Mouse (Mus musculus) stomach, embryonic 14.5 days (tissue): ENCODE data around the gene Prox1. TPM values are rescaled to one million over a fixed set of nuclear protein-coding genes. Genes with fewer than 3 reads are reported as not detected.

Experiments used
- ATAC-seq: fragments of 200-750 bp; cut with Nextera tagmentation; 2 replicates; pipeline ENCODE4 v1.8.0; 2017; ENCODE audit warnings: low read depth, moderate TSS enrichment; ENCODE audit not compliant: insufficient number of reproducible peaks, insufficient read depth, low FRiP score
- H3K27ac ChIP-seq: fragments of 300-500 bp; sonication (generic); 2 replicates; pipeline ENCODE4 v1.5.1; 2014; ENCODE audit warnings: mild to moderate bottlenecking, low read length, moderate library complexity, mixed read lengths
- H3K27me3 ChIP-seq: fragments of 300-500 bp; sonication (generic); 2 replicates; pipeline ENCODE4 v1.6.1; 2014; ENCODE audit warnings: low read length, control low read depth, mixed read lengths; ENCODE audit not compliant: control insufficient read depth, insufficient read depth
- H3K36me3 ChIP-seq: fragments of 300-500 bp; sonication (generic); 2 replicates; pipeline ENCODE4 v1.6.1; 2014; ENCODE audit warnings: mild to moderate bottlenecking, control low read depth, low read length, moderate library complexity, mixed read lengths; ENCODE audit not compliant: control insufficient read depth, insufficient read depth
- H3K4me1 ChIP-seq: fragments of 300-500 bp; sonication (generic); 2 replicates; pipeline ENCODE4 v1.6.1; 2014; ENCODE audit warnings: low read length, control low read depth, mixed read lengths; ENCODE audit not compliant: control insufficient read depth, insufficient read depth
- H3K4me2 ChIP-seq: fragments of 300-500 bp; sonication (generic); replicated peaks from 2 replicates; pipeline ENCODE4 v1.6.1; 2014; ENCODE audit warnings: low read depth, low read length, control low read depth
- H3K4me3 ChIP-seq: fragments of 300-500 bp; sonication (generic); 2 replicates; pipeline ENCODE4 v1.5.1; 2014; ENCODE audit warnings: low read depth, low read length, control low read depth
- H3K9ac ChIP-seq: fragments of 300-500 bp; sonication (generic); replicated peaks from 2 replicates; pipeline ENCODE4 v1.6.1; 2014; ENCODE audit warnings: low read depth, mild to moderate bottlenecking, control low read depth, low read length, moderate library complexity, mixed read lengths
- H3K9me3 ChIP-seq: fragments of 300-500 bp; sonication (generic); 2 replicates; pipeline ENCODE4 v1.6.1; 2016; ENCODE audit warnings: low read depth, low read length, control low read depth; ENCODE audit not compliant: control insufficient read depth
- WGBS: fragments of 180-500 bp; shearing (Covaris S2); extraction: QIAGEN DNeasy Blood & Tissue Kit; methylation state at CpG from one replicate; pipeline ENCODE4 v1.1.7; 2014; 5-methylcytosine and 5-hydroxymethylcytosine counted together
- polyA plus RNA-seq: library from polyadenylated mRNA; unstranded; fragments of >200 nt; fragmentation: Nextera tagmentation; extraction: Ambion mirVana; gene quantifications from 2 replicates; pipeline ENCODE4 v1.2.1, GENCODE M21; 2014

Gene Prox1
- polyA plus RNA-seq, 1 experiment from 2014 or later, result 1.3 TPM

DNA sequence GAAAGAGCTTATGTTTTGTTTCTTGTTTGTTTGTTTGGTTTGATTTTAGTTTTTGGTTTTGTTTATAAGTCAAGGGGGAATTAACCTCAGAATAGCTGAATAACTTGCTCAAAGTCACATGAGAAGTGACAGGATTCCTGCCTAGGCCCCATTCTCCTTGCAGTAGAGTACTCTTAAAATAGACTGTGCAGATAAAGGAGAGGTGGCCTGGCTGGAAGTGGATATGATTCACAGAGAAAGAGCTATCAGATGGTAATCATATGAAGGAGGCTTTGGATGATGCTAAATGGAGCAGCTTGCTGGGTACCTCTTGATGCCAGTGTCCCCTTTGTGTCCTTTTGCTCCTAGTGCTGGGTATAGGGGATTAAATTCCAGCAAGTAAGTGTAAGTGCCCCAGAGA lies 26.1 kb downstream of the Prox1 start:
- no peak overlapping the region for H3K27ac ChIP-seq
- no peaks in the 10 kb centered on the region for H3K4me1 ChIP-seq
- no peak overlapping the region for H3K4me3 ChIP-seq
- H3K9me3 ChIP-seq, result no peaks in the 10 kb centered on the region
- no peak overlapping the region for H3K9ac ChIP-seq
- ATAC-seq, result no peak
- H3K4me2 ChIP-seq, result no peak overlapping the region
- no peaks in the 10 kb centered on the region for H3K27me3 ChIP-seq
- no peaks in the 10 kb centered on the region for H3K36me3 ChIP-seq

DNA sequence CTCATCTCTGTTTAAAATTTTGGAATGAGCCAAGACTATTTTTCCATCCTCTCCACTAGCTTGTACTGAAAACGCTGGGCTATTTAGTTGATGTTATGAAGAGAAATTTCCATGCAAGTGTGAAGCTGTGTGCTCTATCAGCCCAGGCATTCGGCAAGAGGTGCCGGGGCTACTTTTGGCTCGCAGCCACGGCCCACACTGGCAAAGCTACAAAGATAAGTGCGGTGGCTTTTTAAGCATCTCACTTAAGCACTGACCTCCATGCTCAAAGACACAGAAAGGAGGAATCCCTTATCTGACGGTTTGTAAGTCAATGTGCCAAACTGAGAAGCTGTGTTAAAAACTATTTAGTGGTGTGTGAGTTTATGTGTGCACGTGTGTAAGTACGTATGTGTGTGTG lies 26.9 kb downstream of the Prox1 start:
- 81% methylated on average over 9 of the region's 9 CpGs for WGBS

DNA sequence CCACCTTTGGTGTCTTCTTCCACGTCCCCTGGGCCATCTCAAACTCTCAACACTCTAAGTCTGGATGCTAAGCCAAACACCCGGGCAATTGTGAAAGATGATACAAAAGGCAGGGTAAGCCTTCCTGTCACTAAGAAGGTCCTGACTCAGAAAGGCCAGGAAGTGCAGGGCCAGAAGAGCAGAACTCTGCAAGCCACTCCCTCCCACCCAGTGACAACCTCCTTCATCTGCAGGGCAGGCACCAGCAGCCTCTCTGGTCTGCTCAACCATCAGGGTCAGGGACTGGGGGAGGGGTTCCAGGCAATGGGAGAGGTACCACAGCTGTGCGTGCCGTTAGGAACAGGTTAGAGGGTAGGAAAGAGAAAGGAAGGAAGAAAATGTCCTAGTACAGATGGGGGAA lies 27.9 kb downstream of the Prox1 start:
- Histone ChIP-seq H3K9ac (no peak overlapping the region), H3K4me1 (no peaks in the 10 kb centered on the region), H3K27ac (no peak overlapping the region), H3K36me3 (no peaks in the 10 kb centered on the region), H3K27me3 (no peaks in the 10 kb centered on the region), H3K9me3 (no peaks in the 10 kb centered on the region), H3K4me2 (no peak overlapping the region), H3K4me3 (no peak overlapping the region)
- ATAC-seq, result no peak
- WGBS, result 42% methylated on average over 4 of the region's 4 CpGs

More for the DNA sequence above, 26.9 kb downstream of the Prox1 start:
- no peak for ATAC-seq
- Histone ChIP-seq H3K9ac (no peak overlapping the region), H3K27ac (no peak overlapping the region), H3K4me2 (no peak overlapping the region), H3K4me3 (no peak overlapping the region), H3K9me3 (no peaks in the 10 kb centered on the region), H3K4me1 (no peaks in the 10 kb centered on the region), H3K36me3 (no peaks in the 10 kb centered on the region), H3K27me3 (no peaks in the 10 kb centered on the region)

DNA sequence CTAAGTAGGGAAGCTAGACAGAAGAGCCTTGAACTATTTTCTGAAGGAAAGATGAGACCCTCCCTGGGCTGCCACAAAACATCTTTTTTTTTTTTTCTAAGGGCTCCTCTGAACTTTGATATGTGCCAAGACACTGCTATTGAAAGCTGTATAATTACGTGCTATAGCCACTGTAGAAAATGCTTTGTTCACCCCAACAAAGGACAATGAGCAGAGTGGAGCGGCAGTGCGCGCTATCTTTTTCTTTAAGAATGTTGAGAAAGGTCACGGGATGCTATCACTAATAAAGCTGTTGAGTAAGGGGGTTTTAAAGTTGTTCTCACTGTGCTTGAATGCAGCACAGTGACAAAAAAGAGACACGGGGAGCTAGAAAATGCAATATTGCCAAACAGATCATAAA lies 30.0 kb downstream of the Prox1 start:
- Histone ChIP-seq H3K27me3 (no peaks in the 10 kb centered on the region), H3K36me3 (no peaks in the 10 kb centered on the region), H3K4me2 (no peak overlapping the region), H3K9me3 (no peaks in the 10 kb centered on the region), H3K9ac (no peak overlapping the region), H3K4me3 (no peak overlapping the region), H3K4me1 (no peaks in the 10 kb centered on the region), H3K27ac (no peak overlapping the region)
- 78% methylated on average over 6 of the region's 6 CpGs for WGBS
- ATAC-seq, result no peak

DNA sequence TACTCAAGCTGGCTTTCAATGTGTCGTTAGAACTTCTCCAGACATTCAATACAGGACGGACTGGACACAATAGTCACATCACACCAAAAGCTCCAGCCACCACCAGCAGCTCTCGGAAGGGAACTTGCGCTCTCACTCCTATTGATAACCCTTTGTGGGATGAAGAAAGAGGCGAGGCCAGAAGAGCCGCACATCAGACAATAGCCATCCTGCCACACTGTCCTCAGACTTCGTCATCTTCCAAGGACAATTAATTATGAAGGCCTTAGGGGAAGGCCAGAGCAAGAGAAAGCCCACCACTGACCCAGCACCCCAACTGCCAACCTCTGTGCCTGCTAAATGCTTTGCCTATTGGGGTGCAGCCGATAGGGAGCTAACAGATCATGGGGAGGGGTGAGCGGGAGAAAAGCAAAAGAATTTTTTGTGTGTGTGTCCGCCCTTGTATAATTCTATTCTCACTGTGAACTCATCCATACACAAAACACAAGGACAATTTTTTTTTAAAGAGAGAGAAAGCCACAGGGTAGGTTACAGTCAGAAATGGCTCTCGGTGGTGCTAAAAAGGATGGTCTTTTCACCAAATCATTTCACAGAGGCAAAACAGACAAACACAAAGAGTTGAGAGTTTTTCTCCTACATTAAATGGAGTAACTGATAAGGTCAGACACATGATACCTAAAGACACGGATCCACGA lies 30.7 kb downstream of the Prox1 start:
- H3K9me3 ChIP-seq, result no peaks in the 10 kb centered on the region
- no peak for ATAC-seq
- no peaks in the 10 kb centered on the region for H3K36me3 ChIP-seq
- H3K9ac ChIP-seq, result no peak overlapping the region
- H3K4me3 ChIP-seq, result no peak overlapping the region
- no peaks in the 10 kb centered on the region for H3K4me1 ChIP-seq
- H3K27me3 ChIP-seq, result no peaks in the 10 kb centered on the region
- no peak overlapping the region for H3K27ac ChIP-seq
- H3K4me2 ChIP-seq, result no peak overlapping the region
- 84% methylated on average over 13 of the region's 13 CpGs for WGBS

DNA sequence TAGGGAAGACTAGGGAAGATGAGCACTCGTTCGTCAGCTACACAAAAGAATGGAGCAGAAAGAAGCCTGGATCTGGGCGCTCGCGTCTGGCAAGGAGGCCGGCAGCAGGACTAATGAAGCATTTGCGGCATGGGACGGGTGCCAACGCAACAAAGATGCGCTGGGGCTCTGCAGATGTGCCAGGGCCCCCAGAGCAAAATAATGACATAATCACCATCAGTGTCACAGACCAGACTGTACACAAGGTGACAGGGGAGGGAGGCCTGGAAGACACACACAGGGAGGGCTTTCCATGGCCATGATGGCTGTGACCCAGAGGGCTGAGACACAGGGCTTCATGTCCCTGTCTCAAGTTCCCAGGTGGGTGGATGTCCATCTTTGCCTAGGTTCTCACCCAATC lies 32.6 kb downstream of the Prox1 start:
- Histone ChIP-seq H3K4me3 (no peak overlapping the region), H3K9me3 (no peaks in the 10 kb centered on the region), H3K4me2 (no peak overlapping the region), H3K36me3 (no peaks in the 10 kb centered on the region), H3K4me1 (no peaks in the 10 kb centered on the region), H3K27ac (no peak overlapping the region), H3K9ac (no peak overlapping the region), H3K27me3 (no peaks in the 10 kb centered on the region)
- ATAC-seq, result no peak
- 89% methylated on average over 10 of the region's 10 CpGs for WGBS

DNA sequence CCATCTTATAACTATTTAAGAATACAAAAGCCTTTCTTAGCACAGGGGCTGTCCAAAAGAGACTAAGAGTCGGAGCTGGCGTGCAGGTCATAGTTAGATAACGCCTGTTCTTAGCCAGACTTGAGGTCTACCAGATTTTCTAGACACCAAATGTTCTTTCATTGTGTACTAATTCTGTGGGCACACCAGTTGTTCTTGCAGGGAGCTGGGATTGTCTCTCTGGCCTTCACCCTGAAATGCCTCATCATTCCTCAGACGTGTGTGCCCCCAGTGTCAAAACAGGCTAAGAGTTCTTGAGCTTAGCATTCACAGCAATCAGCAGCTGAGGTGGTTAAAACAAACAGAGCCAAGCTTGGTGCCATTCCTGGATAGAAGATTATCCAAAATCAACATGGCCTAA lies 37.6 kb downstream of the Prox1 start:
- Histone ChIP-seq H3K9ac (no peak overlapping the region), H3K27ac (no peak overlapping the region), H3K36me3 (no peaks in the 10 kb centered on the region), H3K4me1 (peaks cover 5% of the 10 kb centered on the region; the same call in 1 of the 2 replicates), H3K4me2 (no peak overlapping the region), H3K4me3 (no peak overlapping the region), H3K9me3 (no peaks in the 10 kb centered on the region), H3K27me3 (no peaks in the 10 kb centered on the region)
- no peak for ATAC-seq
- WGBS, result 58% methylated on average over 4 of the region's 4 CpGs

DNA sequence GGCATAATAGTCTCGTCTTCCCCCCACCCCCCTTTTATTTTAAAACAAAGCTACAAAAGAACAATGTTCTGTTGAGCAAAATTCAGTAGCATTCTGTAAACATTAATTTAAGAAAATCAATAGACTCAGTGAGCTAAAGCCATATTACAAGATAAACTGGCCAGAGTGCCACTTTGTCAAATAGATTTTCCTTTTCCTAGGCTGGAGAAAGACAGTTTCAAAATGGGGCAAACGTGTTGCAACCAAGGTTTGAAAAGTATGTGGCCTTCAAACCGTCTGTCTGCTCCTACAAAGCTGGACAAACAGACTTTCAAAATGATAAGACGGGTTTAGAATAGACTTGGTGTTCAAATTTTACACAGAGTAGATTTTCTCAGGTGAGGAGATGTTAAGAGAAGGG lies 39.6 kb downstream of the Prox1 start:
- Histone ChIP-seq H3K9ac (no peak overlapping the region), H3K4me2 (no peak overlapping the region), H3K9me3 (no peaks in the 10 kb centered on the region), H3K4me3 (no peak overlapping the region), H3K36me3 (no peaks in the 10 kb centered on the region), H3K27ac (no peak overlapping the region), H3K4me1 (peaks cover 8% of the 10 kb centered on the region; the same call in 1 of the 2 replicates), H3K27me3 (no peaks in the 10 kb centered on the region)
- no peak for ATAC-seq
- 62% methylated on average over 4 of the region's 4 CpGs for WGBS

DNA sequence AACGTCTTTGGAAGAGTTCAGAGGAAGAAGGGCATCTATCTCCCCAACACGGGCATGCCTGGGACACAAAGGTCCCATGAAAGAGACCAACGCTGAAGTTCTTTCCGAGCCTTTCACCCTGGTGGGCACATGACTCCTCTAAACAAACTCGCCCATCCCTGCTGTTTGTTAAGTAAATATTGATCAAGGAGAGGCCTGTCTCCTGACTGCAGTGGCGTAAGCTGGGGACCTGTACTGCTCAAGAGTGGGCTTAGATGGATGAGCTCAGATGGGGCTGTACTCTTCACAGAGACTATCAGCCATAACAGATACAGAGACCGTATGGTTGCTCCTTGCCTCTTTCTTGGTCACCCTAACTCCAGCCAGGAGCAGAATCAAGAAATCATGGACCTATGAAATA lies 41.0 kb downstream of the Prox1 start:
- 47% methylated on average over 7 of the region's 7 CpGs for WGBS
- no peak overlapping the region for H3K9ac ChIP-seq
- no peak overlapping the region for H3K4me3 ChIP-seq
- H3K9me3 ChIP-seq, result no peaks in the 10 kb centered on the region
- H3K4me2 ChIP-seq, result no peak overlapping the region
- no peak for ATAC-seq
- no peaks in the 10 kb centered on the region for H3K27me3 ChIP-seq
- no peak overlapping the region for H3K27ac ChIP-seq
- no peaks in the 10 kb centered on the region for H3K36me3 ChIP-seq
- peaks cover 8% of the 10 kb centered on the region; the same call in 1 of the 2 replicates for H3K4me1 ChIP-seq
